Mouse (Mus musculus) inflammation-experienced regulatory T-cells, adult 6 months (primary cell): ENCODE measurements around the gene Cand2. TPM values are rescaled to one million over a fixed set of nuclear protein-coding genes. Genes with fewer than 3 reads are reported as not detected.

Experiments used
- ATAC-seq: one replicate; pipeline ENCODE4 v1.8.0; 2017
- polyA plus RNA-seq, 3 experiments: library from polyadenylated mRNA; unstranded; fragments of 100-300 nt; shearing (Covaris generic); gene quantifications; one replicate each; pipeline ENCODE4 v1.2.1; 2017

Cand2 gene
- 1 to 10 TPM; 2.3 to 4.8 (median 3.7) TPM for polyA plus RNA-seq

DNA sequence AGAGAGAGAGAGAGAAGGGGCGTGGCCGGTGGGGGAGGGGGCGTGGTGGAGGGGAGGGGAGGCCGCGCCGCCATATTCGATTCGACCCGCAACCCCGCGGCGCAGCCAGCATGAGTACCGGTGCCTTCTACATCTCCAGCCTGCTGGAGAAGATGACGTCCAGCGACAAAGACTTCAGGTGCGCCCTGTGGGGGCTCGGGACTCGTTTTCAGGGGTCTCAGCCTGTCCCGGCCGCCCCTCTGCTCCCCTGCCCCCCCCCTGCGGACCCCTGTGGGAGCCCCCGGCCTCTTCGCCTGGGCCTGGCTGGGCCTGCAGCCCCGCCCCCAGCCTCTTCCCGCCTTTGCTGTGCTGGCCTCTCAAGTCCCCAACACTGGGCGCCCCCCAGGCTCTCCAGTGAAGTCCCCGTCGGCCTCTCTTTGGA lies at the start of gene Cand2:
Cand2 (plus strand) TSS at position 38 of the 421 bp plus-strand sequence.
- peak; percentile 63 for ATAC-seq

DNA sequence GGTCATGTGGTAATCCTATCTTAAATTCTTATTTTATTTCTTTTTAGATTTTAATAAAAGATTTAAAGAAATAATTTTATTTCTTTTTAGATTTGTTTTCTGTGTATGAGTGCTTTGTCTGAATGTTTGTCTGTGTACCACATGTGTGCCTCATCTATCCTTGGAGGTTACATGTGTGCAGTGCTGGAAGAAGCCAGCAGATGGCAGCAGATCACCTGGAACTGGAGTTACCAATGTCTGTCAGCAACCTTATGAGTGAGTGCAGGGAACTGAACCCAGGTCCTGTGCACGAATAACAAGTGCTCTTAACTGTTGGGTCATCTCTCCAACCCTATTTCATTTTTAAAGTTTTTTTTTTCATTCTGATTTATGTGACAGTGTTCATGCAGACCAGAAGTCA lies 47.2 kb upstream of the Cand2 start:
- no peak for ATAC-seq

DNA sequence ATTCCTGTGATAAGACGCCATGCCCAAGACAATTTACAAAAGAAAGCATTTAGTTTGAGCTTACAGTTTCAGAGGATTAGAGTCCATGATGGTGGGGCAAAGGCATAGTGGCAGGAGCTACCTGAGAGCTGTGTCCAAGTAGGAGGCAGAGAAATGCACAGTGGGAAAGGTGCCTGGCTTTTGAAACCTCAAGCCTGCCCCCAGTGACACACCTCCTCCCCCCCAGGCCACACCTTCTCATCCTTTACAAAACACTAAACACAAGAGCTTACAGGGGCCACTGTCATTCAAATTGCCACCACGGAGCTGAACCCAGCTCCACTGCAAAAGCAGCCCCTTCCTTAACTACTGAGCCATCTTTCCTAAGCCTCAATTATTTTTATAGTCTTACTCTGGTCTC lies 46.8 kb upstream of the Cand2 start:
- no peak for ATAC-seq

DNA sequence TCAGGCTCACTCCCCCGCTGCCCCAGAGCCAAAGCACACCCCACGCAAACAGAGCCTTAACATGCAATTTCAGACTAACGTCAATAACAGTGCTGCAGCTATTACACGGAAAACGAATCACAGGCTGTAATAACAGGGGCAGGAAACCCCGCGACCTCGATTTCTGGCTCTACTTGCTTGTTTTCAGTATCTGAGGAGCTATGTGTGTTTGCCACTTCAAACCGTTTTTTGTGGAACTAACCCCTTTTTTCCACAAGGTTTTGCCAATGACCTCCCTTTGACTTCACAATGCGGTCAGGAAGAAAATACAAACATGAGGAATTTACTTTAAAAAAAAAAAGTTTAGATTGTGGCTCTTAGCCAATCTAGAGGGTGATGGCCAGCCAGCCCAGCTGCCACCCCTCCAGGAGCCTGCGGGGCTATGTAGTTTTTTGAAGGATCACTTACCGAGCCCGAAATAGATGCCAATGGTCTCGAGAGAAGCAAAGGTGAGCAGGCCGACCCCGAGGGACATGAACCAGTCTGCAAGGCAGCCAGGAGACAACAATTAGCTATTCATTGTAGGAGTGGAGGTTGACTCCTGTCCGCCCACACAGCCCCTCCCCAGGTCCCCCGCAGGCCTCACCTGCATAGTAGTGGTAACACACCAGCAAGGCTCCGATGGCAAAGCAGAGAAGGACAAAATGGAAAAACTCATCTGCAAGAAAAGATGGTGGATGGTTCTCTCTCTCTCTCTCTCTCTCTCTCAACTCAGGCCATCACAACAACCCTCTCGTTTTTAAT lies 43.6 kb upstream of the Cand2 start:
- no peak for ATAC-seq

DNA sequence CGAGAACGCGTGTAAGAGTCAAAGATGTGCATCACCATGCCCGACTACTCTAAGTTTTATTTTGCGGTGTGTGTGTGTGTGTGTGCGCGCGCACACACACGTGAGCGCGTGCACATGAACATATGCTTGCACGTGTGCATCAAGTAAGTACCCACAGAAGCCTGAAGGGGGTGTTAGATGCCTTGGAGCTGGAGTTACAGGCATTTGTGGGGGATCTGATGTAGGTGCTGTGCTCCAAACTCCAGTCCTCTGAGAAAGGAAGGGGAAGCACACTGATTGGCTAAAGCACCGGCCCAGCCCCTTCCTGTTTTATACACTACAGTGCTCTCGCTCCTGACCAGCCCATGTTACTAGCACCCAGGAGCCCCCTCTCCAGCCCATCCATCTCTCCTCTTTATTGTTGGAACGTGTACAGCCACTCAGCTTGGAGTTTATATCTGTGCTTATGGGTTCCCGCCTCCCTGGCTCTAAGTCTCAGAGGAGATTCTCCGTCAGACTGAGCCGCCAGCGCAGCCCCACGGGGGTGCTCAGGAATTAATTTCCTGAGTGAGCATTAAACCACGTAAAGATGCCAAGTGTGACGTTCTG lies 41.9 kb upstream of the Cand2 start:
- ATAC-seq, result no peak

DNA sequence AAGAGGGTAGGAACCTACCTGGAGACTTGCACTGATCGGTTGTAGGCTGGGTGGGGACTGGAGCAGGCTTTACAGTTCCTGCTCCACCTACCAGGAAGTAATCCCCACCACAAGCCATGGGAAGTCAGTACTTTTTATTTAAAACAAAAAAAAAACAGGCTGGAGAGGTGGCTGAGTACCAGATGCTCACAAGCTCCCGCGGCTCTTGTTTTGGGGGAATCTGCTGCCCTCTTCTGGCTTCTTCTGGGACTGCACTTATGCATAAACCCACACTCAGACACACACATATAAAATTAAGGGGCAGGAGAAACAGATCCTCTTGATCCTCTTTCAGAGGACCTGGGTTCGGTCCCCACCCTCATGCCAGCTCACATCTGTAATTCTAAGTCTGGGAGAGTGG lies 39.4 kb upstream of the Cand2 start:
- ATAC-seq, result no peak

DNA sequence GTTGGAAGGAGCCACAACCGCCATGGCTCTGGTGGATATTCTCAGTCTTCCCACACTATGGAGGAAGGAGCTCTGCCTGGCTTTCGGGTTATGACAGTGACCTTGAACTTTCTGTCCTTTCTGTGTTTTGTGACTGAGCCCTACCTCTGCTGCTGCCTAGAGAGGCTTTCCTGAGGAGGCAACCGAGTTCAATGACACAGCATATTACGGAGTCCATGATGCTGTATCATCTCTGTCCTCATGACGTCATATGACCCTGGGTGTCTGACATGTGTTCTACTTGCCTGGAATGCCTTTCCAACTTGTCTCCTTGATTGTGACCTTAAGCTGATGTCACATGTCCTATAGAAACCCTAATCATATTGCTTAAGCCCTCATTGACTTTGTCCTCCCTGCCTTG lies 35.3 kb upstream of the Cand2 start:
- ATAC-seq, result no peak

DNA sequence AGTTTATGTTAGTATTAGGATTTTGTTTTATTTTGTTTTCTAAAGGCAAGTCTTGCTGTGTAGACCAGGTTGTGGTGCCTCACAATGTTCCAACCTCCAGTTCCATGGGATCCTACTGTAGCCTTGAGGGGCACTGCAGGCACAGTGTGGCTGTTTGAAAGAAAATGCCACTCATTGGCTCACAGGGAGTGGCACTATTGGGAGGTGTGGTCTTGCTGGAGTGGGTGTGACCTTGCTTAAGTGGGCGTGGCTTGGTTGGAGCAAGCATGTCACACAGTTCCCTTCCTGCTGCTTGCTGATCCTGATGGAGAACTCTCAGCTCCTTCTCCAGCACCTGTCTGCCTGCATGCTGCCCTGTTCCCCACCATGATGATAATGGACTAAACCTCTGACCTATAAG lies 30.8 kb upstream of the Cand2 start:
- ATAC-seq, result no peak

DNA sequence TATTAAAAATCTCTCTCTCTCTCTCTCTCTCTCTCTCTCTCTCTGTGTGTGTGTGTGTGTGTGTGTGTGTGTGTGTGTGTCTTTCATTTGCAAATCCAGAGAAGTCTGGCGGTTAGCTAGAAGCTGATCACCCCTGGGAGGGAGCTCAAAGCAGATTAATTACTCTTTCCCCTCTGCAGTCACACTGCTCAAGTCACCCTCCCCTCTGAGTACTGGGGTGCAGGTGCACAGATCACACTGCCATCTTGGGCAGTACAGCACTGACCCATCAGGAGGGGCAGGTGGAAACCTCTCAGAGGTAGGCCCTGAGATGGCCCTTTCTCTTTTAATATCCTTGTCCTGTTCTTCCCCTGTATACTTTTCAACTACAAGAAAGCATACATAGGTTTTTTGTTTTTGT lies 28.0 kb upstream of the Cand2 start:
- no peak for ATAC-seq

DNA sequence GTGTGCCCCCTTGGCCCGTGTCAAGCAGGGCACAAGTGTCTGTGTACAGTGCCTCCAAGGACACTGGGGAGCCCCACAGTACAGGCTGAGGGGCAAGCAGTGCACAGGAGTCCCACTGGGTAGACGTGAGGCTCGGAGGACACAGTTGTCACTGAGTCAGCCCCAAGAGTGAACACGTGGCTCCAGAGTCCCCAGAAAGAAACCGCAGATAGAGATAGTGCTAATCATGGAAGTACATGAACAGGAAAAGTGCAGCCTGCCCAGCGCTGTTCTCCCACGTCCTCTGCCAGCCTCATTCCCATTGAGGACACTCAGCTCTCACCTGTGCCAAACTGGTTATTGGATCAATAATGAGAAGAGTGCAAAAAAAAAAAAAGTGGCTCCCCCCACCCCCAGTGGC lies 18.8 kb upstream of the Cand2 start:
- no peak for ATAC-seq

DNA sequence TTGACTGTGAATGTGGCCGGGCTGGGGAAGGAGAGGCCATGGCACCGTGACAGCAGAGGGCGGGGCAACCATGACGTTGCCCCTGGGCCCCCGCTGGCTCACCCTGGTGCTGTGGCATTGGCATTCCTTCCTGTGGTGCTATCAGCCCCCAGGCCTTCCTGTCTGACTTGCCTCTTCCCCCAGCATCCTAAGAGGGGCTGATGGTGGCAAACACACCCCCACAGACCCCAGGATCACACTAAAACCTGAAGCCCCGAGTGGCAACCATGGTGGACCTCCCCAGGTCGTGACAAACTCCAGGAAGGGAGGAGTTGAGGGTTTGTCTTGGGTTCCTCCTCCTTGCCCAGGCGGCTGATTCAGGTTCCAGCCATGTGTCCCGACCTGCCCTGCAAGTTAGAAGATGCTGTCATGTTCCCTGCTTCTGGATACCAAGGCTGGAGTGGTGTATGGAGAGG lies 15.3 kb upstream of the Cand2 start:
- no peak for ATAC-seq

DNA sequence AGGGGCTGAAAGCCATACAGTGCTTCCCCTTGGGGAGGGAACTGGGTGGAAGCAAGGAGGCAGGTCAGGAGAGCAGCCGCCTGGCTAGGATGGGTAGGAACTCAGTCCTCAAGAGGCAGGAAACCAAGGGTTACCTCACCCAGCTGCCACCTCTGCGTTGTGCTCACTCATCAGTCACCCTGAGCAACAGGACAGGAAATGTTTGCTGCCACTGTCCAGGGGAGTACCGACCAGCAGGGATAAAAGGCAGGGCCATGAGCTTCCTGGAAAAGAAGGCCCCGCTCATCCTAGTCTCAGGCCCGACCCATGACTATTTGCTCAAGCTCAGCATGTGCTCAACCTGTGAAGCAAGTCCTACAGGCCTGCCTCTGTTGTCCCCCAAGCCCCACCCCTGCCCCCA lies 14.9 kb upstream of the Cand2 start:
- no peak for ATAC-seq

DNA sequence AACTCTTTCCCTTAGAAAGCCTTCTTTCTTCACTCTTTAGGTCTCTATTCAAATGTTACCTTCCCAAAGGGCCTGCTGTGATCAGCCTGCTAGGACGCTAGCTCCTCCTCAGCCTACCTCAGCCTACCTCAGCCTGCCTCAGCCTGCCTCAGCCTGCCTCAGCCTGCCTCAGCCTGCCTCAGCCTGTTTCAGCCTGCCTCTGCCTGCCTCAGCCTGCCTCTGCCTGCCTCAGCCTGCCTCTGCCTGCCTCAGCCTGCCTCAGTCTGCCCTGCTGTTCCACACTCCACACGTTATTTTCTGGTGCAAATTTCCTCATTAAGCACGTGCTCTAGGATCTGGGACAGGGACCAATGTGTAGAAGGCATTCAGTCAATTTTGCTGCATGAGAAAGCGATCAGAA lies 14.2 kb upstream of the Cand2 start:
- no peak for ATAC-seq

DNA sequence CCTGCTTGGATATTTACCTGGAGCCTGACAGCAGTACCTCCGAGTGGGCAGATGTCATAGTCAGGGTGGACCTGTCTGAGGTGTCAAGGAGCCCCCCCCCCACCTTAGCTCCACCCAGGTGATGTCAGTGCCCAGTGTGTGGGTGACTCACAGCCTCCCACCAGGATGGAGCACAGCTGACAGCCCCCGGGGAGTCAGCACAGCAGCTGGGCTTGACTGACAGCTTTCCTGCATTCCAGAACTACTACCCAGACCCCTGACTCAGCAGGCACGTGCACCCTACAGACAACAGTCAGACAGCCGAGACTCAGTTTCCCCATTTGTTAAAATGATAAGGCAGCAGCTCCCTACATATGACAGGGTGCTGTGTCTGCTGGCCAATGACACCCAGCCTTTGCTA lies 13.4 kb upstream of the Cand2 start:
- no peak for ATAC-seq

DNA sequence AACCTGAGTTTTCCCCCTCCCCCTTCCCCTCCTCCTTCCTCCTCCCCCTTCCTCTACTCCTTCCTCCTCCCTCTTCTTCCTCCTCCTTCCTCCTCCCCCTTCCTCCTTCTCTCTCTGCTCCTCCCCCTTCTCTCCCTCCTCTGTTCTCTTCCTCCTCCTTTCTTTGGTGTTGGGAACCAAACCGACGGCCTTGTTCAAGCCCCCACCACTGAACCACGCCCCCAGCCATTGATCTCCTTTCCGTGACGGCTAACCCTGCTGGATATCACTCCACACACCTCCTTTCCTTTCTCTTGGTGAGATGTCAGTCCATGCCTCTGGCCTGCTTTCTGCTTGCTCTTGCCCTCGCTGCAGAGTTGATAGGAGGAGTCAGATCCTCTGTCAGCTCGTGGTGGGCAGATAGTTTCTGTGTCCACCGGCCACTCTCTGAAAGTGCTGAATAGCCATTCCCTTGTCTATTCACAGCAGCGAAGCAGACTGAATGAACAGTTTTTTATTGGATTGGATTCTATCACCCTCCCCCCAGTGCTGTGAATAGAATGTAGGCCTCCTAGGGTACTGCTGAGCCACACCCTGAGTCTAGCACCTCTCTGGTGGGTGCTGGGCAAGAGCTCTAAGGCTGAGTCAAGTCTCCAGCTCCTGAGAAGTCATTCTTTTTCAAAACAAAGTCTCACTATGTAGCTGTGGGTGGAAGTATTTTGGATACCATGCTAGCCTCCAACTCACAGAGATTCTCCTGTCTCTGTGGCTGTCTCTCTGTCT lies 12.2 kb upstream of the Cand2 start, which contains the start of gene Tmem40:
Tmem40 (minus strand) TSS at position 416 of the 762 bp plus-strand sequence.
- peak; percentile 43 for ATAC-seq

DNA sequence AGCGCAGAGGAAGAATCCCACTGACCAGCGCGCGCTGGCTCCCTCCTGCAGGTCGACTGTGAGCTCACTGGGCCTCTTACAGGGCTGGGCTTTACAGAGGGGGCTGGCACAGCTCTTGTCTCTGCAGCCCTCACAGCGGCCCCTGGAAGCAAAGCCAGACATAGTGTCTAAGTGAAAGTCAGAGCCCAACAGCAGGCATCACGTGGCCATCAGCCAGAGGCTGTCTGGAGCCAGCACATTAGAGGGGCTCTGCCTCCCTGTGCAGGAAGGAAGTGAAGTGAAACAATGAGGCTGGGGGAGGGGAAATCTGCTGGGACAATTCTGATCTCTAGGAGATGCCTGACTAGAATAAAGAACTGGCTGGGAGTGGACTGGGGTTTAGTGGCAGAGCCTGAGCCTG lies 10.2 kb upstream of the Cand2 start:
- ATAC-seq, result peak; percentile 50

DNA sequence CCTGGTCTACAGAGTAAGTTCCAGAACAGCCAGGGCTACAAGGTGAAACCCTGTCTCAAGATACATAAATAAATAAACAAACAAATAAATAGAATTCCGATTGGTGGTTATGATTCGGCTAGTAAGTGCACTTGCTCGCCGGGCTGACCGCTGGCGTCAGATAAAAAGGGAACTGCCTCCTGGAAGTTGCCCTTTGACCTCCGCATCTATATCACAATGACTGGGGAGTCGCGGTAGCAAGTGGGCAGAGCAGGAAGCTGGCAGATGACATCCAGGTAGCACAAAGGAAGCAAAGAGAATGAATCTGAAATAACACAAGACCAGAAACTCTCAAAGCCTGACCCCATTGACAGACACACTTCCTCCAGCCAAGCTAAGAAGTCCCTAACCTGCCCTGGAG lies 7.0 kb upstream of the Cand2 start:
- ATAC-seq, result no peak

DNA sequence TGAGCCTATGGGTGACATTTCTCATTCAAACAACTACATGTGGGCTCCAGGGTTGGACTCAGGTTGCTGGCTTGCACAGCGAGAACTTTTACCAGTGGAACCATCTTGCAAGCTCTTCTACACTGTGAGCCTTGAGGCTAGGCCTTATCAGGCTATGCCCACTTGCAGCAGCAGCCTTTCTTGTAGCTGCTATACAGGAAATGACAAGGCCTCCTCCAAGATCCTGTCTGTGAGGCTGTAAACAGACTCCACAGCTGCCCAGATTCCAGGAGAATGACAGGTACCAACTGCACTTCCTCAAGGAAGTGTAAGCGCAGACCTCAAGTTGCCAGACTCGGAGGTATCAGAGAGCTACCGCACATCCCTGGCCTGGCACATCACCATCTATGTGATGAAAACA lies 6.1 kb upstream of the Cand2 start:
- ATAC-seq, result no peak

DNA sequence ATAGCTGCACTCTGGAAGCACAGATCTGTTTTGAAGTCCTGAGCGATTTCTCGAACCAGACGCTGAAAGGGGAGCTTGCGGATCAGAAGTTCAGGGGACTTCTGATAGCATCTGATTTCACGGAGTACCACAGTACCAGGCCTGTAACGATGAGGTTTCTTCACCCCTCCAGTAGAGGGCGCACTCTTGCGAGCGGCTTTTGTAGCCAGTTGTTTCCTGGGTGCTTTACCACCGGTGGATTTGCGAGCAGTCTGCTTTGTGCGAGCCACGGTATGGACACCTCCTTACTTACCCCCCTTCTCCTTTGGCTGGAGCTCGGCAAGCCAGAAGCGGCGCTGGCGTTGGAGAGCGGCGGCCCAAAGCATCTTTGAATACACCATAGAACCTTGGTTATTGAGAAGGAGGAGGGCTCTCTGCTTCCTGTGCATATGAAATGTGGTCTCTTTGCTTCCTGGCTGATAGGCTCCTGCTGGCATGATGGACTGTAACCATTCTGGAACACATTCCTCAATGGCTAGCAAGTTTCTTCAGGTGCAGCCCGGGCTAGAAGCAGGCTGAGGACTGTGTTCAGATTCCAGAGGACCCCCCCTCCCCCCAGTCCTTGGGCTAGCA lies 4.2 kb upstream of the Cand2 start:
- no peak for ATAC-seq

DNA sequence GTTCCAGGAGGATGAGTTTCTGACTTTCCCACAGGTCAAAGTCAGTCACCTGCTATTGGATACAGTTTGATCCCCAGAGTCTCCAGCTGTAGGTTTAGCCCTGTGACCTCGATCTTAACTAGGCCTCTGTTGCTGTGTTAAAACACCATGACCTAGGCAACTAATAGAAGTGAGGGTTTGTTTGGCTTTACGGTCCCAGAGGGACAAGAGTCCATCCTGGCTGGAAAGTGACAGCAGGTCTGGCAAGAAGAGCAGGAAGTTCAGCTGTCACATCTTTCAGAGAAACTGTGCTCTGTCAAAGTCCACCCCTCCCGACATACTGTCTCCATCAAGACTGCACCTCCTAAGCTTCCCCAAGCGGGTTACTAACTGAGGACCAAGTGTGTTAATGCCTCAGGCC lies 3.5 kb upstream of the Cand2 start:
- ATAC-seq, result no peak

DNA sequence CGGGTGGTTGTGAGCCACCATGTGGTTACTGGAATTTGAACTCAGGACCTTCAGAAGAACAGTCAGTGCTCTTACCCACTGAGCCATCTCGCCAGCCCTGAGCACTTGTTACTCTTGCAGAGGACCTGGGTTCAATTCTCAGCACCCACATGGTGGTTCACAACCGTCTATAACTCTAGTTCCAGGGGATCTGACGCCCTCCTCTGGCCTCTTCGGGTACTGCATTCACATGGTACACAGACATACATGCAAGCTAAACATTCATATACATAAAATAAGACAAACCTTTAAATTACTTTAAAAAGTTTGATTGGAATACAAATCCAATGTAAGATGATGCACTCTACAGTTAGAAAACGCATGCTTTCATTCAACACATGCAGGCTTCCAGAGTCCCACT lies 2.1 kb upstream of the Cand2 start:
- ATAC-seq, result no peak

DNA sequence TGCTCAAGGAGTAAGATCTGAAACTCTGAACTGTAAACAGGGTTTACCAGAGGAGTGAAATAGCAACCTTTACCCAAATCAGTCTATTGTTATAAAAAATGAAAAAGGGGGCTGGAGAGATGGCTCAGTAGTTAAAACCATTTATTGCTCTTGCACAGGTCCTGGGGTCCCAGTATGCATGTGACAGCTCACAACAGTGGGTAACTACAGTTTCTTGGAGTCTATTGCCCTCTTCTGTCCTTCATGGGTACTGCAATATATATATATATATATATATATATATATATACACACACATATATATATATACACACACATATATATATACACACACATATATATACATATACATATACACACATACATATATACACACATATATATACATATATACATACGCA lies 1.7 kb upstream of the Cand2 start:
- no peak for ATAC-seq

DNA sequence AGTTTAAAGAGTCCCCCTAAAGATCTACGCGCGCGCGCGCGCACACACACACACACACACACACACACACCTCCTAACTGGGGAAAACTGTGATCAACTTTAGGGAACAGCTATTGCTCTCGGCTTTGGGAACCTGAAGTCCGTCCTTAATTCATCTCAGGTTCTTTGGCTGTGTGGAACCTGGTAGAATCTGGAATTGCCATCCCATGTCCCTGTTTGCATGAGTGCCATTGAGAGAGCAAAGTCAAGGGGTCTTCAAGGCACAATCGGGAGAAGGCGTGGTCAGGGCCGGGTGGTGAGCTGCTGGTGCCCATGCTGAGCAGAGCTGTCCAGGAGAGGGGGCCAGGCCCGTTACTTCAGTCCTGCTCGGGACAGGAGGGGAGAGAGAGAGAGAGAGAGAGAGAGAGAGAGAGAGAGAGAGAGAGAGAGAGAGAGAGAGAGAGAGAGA lies 348 bp upstream of the Cand2 start:
- peak; percentile 35 for ATAC-seq
